Mouse (Mus musculus) spleen, adult 18-20 months (tissue): ENCODE results near the gene Spint5.
A peak's percentile ranks its signal among the peaks of the same experiment; 100 is the strongest.
"Not testable (repeated sequence)": the region's sequence is repeated elsewhere in the genome, so short reads cannot be mapped to it uniquely, and the experiment has no call there.

ENCODE experiments used
- DNase-seq, 2 experiments: peaks; one replicate each; pipeline ENCODE4 v3.0.0; 2022; ENCODE audit warnings: mixed read lengths in 2 of 2

The Spint5 gene

GRCm38 (mm10) chr2:164715005-164715404 is at the start of gene Spint5:
Spint5 (plus strand) TSS chr2:164715305.
- DNase-seq: no peak

GRCm38 (mm10) chr2:164670261-164670660 is 44.8 kb upstream of the Spint5 start:
- no peak for DNase-seq

- no peak for DNase-seq
Observed at GRCm38 (mm10) chr2:164670938-164671337, 44.2 kb upstream of the Spint5 start.

GRCm38 (mm10) chr2:164673987-164674386 is 41.1 kb upstream of the Spint5 start, which contains the start of gene Wfdc11:
Wfdc11 (minus strand) TSS chr2:164674087.
- no peak for DNase-seq

GRCm38 (mm10) chr2:164676103-164676502 is 39.0 kb upstream of the Spint5 start:
- DNase-seq: no peak

GRCm38 (mm10) chr2:164676916-164677685 is 38.0 kb upstream of the Spint5 start:
- DNase-seq: no peak

- DNase-seq: peak; percentile 43 to 59
Observed at GRCm38 (mm10) chr2:164678848-164679625, 36.1 kb upstream of the Spint5 start.

GRCm38 (mm10) chr2:164679906-164680305 is 35.2 kb upstream of the Spint5 start:
- DNase-seq: no peak

- no peak for DNase-seq
Observed at GRCm38 (mm10) chr2:164684807-164685206, 30.3 kb upstream of the Spint5 start, which contains the start of gene Wfdc13. Wfdc13 (plus strand) TSS chr2:164685107.

GRCm38 (mm10) chr2:164698201-164698600 is 16.9 kb upstream of the Spint5 start, which contains the start of gene Spint4:
Spint4 (plus strand) TSS chr2:164698501.
- DNase-seq: no peak

GRCm38 (mm10) chr2:164700959-164701358 is 14.1 kb upstream of the Spint5 start:
- DNase-seq: no peak

GRCm38 (mm10) chr2:164701761-164702160 is 13.3 kb upstream of the Spint5 start:
- DNase-seq: no peak

- DNase-seq: no peak
Observed at GRCm38 (mm10) chr2:164704235-164704634, 10.9 kb upstream of the Spint5 start.

- no peak for DNase-seq
Observed at GRCm38 (mm10) chr2:164705328-164705727, 9.8 kb upstream of the Spint5 start.

- DNase-seq: no peak
Observed at GRCm38 (mm10) chr2:164705991-164706390, 9.1 kb upstream of the Spint5 start.

- DNase-seq: not testable (repeated sequence)
Observed at GRCm38 (mm10) chr2:164716194-164716786, 1.2 kb downstream of the Spint5 start.

GRCm38 (mm10) chr2:164723276-164723675 is 8.2 kb downstream of the Spint5 start:
- no peak for DNase-seq

GRCm38 (mm10) chr2:164725895-164726619 is 11.0 kb downstream of the Spint5 start:
- DNase-seq: peak; percentile 15 to 69

- DNase-seq: no peak
Observed at GRCm38 (mm10) chr2:164731719-164732118, 16.6 kb downstream of the Spint5 start.

- no peak for DNase-seq
Observed at GRCm38 (mm10) chr2:164733259-164733658, 18.2 kb downstream of the Spint5 start.

- DNase-seq: no peak
Observed at GRCm38 (mm10) chr2:164734839-164735238, 19.7 kb downstream of the Spint5 start.

GRCm38 (mm10) chr2:164735446-164735845 is 20.3 kb downstream of the Spint5 start:
- DNase-seq: no peak
